Mouse (Mus musculus): ENCODE results near the gene Tmem167.

Gene Tmem167

GRCm38 (mm10) chr13:90182262-90182661 lies 93.3 kb downstream of the Tmem167 start:
- DNase-seq (ENCODE audit: low spot score in 2 of 2), result no peak

GRCm38 (mm10) chr13:90183536-90183935 lies 94.6 kb downstream of the Tmem167 start:
- no peak for DNase-seq (ENCODE audit: low spot score in 2 of 2)

- no peak for DNase-seq (ENCODE audit: low spot score in 2 of 2)
Measured at GRCm38 (mm10) chr13:90186694-90187093, 97.8 kb downstream of the Tmem167 start.

GRCm38 (mm10) chr13:90188021-90188420 lies 99.1 kb downstream of the Tmem167 start:
- no peak for DNase-seq (ENCODE audit: low spot score in 2 of 2)

GRCm38 (mm10) chr13:90191794-90192193 lies 102.9 kb downstream of the Tmem167 start:
- no peak for DNase-seq (ENCODE audit: low spot score in 2 of 2)

Data from frontal cortex, postnatal 25 days (tissue).